In the genomic region with DNA sequence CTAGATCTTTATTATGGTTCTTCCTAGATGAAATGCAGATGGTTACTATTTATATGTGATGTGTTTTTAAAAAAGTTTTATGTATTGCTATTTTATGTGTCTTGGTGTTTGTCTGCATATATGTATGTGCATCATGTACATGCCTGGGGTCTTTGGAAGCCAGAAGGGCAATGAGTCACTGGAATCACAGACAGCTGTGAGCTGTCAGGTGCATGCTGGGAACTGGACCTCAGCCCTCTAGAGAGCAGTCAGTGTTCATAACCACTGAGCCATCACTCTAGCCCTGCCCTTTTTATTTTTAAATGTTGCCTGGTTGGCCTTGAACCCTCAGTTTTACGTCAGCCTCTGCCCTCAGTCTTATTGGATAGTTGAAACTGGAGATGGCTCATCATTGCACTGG, we compare ENCODE assay signal across 20 mouse cellular contexts.
"Had no signal": no experiment of that assay in that cellular context is flagged by ENCODE, and none has a peak within 500 bp of the region (broad histone marks: within the 10 kb centered on the region; RNA-seq: fewer than 3 reads in every experiment).

No protein-coding gene starts in this region.

- DNase-seq: kidney, postnatal 14 days; kidney, postnatal 4 days; layer of hippocampus, adult 9-11 months; liver; lung, adult 18-20 months; lung, postnatal 10 days; lung, postnatal 36 days; thymus, adult 2 months; thymus, postnatal 14 days; thymus, postnatal 4 days had no signal

- H3K9me3 ChIP-seq: limb, embryonic 10.5 days; limb, embryonic 13.5 days; liver, embryonic 12.5 days; liver, embryonic 15.5 days; lung, embryonic 15.5 days; megakaryocyte, embryonic 14.5 days; midbrain, embryonic 10.5 days; midbrain, embryonic 13.5 days had no signal

- H3K4me1 ChIP-seq: limb, embryonic 10.5 days; limb, embryonic 13.5 days; liver, embryonic 12.5 days; liver, embryonic 15.5 days; lung, embryonic 15.5 days; midbrain, embryonic 10.5 days; midbrain, embryonic 13.5 days had no signal

- H3K27me3 ChIP-seq: lung, embryonic 15.5 days had no signal

- H3K4me2 ChIP-seq: limb, embryonic 13.5 days; liver, embryonic 12.5 days; liver, embryonic 15.5 days; lung, embryonic 15.5 days; midbrain, embryonic 13.5 days had no signal

- H3K4me3 ChIP-seq: layer of hippocampus, adult 2 months; limb, embryonic 10.5 days; limb, embryonic 13.5 days; liver, embryonic 12.5 days; liver, embryonic 15.5 days; lung, embryonic 15.5 days; megakaryocyte, embryonic 14.5 days; midbrain, embryonic 10.5 days; midbrain, embryonic 13.5 days had no signal

- H3K36me3 ChIP-seq: limb, embryonic 10.5 days; limb, embryonic 13.5 days; liver, embryonic 12.5 days; liver, embryonic 15.5 days; lung, embryonic 15.5 days; midbrain, embryonic 10.5 days; midbrain, embryonic 13.5 days had no signal

- ATAC-seq: liver, embryonic 12.5 days; midbrain, embryonic 13.5 days; midbrain, embryonic 16.5 days had no signal

- H3K9ac ChIP-seq: limb, embryonic 13.5 days; liver, embryonic 12.5 days; liver, embryonic 15.5 days; lung, embryonic 15.5 days; midbrain, embryonic 13.5 days had no signal

- H3K27ac ChIP-seq: layer of hippocampus, adult 2 months; limb, embryonic 10.5 days; limb, embryonic 13.5 days; liver, embryonic 12.5 days; liver, embryonic 15.5 days; lung, embryonic 15.5 days; midbrain, embryonic 10.5 days; midbrain, embryonic 13.5 days had no signal
